Mouse (Mus musculus) hindbrain, embryonic 13.5 days (tissue): ENCODE measurements around the gene Gm2000. TPM values are rescaled to one million over a fixed set of nuclear protein-coding genes. Genes with fewer than 3 reads are reported as not detected.
"Not testable (repeated sequence)": the region's sequence is repeated elsewhere in the genome, so short reads cannot be mapped to it uniquely, and the experiment has no call there.

Experiments
- ATAC-seq: fragments of 200-750 bp; cut with Nextera tagmentation; 2 replicates; pipeline ENCODE4 v1.8.0; 2017; ENCODE audit warnings: moderate TSS enrichment; ENCODE audit not compliant: low FRiP score
- H3K27ac ChIP-seq: fragments of 300-500 bp; sonication (generic); 2 replicates; pipeline ENCODE4 v1.5.1; 2015; ENCODE audit warnings: inconsistent platforms, mild to moderate bottlenecking, moderate library complexity
- H3K27me3 ChIP-seq: fragments of 300-500 bp; sonication (generic); 2 replicates; pipeline ENCODE4 v1.6.1; 2015; ENCODE audit warnings: mild to moderate bottlenecking, inconsistent platforms
- H3K36me3 ChIP-seq: fragments of 300-500 bp; sonication (generic); 2 replicates; pipeline ENCODE4 v1.6.1; 2015; ENCODE audit warnings: mild to moderate bottlenecking, inconsistent platforms
- H3K4me1 ChIP-seq: fragments of 300-500 bp; sonication (generic); replicated peaks from 2 replicates; pipeline ENCODE4 v1.6.1; 2015; ENCODE audit warnings: inconsistent platforms
- H3K4me2 ChIP-seq: fragments of 300-500 bp; sonication (generic); 2 replicates; pipeline ENCODE4 v1.6.1; 2015; ENCODE audit warnings: inconsistent platforms, mild to moderate bottlenecking, moderate library complexity
- H3K4me3 ChIP-seq: fragments of 300-500 bp; sonication (generic); 2 replicates; pipeline ENCODE4 v1.5.1; 2015; ENCODE audit warnings: mild to moderate bottlenecking, inconsistent platforms
- H3K9ac ChIP-seq: fragments of 300-500 bp; sonication (generic); 2 replicates; pipeline ENCODE4 v1.6.1; 2015; ENCODE audit warnings: mild to moderate bottlenecking, inconsistent platforms
- H3K9me3 ChIP-seq: fragments of 300-500 bp; sonication (generic); 2 replicates; pipeline ENCODE4 v1.6.1; 2016; ENCODE audit warnings: inconsistent platforms
- WGBS: fragments of 180-500 bp; shearing (Covaris S2); methylation state at CpG from one replicate; pipeline ENCODE4 v1.1.7; 2015; 5-methylcytosine and 5-hydroxymethylcytosine counted together
- polyA plus RNA-seq: library from polyadenylated mRNA; unstranded; fragments of >200 nt; fragmentation: Nextera tagmentation; extraction: Ambion mirVana; gene quantifications from 2 replicates; pipeline ENCODE4 v1.2.1, GENCODE M21; 2015

The Gm2000 gene
- polyA plus RNA-seq = 567 and 588 TPM in 2 replicates

DNA sequence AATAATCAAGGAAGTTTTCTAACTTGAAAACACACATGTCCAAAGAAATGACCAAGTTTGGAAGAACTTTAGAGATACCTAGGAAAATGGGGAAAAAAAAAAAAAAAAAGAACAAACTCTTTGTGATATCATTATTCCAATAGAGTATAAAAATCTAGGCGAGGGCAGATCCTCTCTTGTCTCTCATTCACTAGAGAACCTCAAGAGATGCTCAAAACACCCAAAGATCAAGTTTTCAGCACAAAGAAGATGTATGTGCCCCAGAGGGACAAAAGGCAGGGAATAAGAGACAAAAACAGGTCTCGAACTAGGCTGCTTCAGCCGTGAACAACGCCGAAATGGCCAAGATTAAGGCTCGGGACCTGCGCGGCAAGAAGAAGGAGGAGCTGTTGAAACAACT lies at the start of gene Gm2000:
Gene Gm2000, plus strand, starts transcription at position 301 of the 400 bp plus-strand sequence.
- Histone ChIP-seq H3K4me2 (no peak within 1 kb of the TSS), H3K27ac (no peak within 1 kb of the TSS), H3K4me3 (no peak within 1 kb of the TSS), H3K9me3 (no peaks in the 10 kb centered on the region), H3K27me3 (no peaks in the 10 kb centered on the region), H3K4me1 (no peaks in the 10 kb centered on the region), H3K36me3 (no peaks in the 10 kb centered on the region), H3K9ac (no peak within 1 kb of the TSS)
- no peak for ATAC-seq
- WGBS = 89% methylated on average over 8 of the region's 8 CpGs

- Histone ChIP-seq H3K36me3 (no peaks in the 10 kb centered on the region), H3K9ac (no peak overlapping the region), H3K9me3 (no peaks in the 10 kb centered on the region), H3K4me3 (no peak overlapping the region), H3K4me1 (no peaks in the 10 kb centered on the region), H3K4me2 (no peak overlapping the region), H3K27me3 (no peaks in the 10 kb centered on the region), H3K27ac (no peak overlapping the region)
- no peak for ATAC-seq
- WGBS = 92% methylated on average over 9 of the region's 9 CpGs
Measured at GRCm38 (mm10) chr1:156323126-156323525, 42.7 kb upstream of the Gm2000 start.

- 76% methylated on average over 4 of the region's 4 CpGs for WGBS
- Histone ChIP-seq H3K9me3 (no peaks in the 10 kb centered on the region), H3K27me3 (no peaks in the 10 kb centered on the region), H3K9ac (no peak overlapping the region), H3K4me3 (no peak overlapping the region), H3K27ac (no peak overlapping the region), H3K4me1 (no peaks in the 10 kb centered on the region), H3K4me2 (no peak overlapping the region), H3K36me3 (no peaks in the 10 kb centered on the region)
- ATAC-seq = no peak
Measured at GRCm38 (mm10) chr1:156340847-156341246, 25.0 kb upstream of the Gm2000 start.

GRCm38 (mm10) chr1:156344433-156344832 lies 21.4 kb upstream of the Gm2000 start:
- 71% methylated on average over 4 of the region's 4 CpGs for WGBS

GRCm38 (mm10) chr1:156345633-156346032 lies 20.2 kb upstream of the Gm2000 start:
- Histone ChIP-seq H3K27ac (no peak overlapping the region), H3K9me3 (no peaks in the 10 kb centered on the region), H3K36me3 (no peaks in the 10 kb centered on the region), H3K4me3 (no peak overlapping the region), H3K27me3 (no peaks in the 10 kb centered on the region), H3K9ac (no peak overlapping the region), H3K4me2 (no peak overlapping the region), H3K4me1 (no peaks in the 10 kb centered on the region)
- 90% methylated on average over 4 of the region's 4 CpGs for WGBS
- ATAC-seq = no peak

More at GRCm38 (mm10) chr1:156344433-156344832, 21.4 kb upstream of the Gm2000 start:
- H3K27me3 ChIP-seq = no peaks in the 10 kb centered on the region
- H3K4me2 ChIP-seq = no peak overlapping the region
- no peaks in the 10 kb centered on the region for H3K9me3 ChIP-seq
- no peak overlapping the region for H3K4me3 ChIP-seq
- H3K4me1 ChIP-seq = no peaks in the 10 kb centered on the region
- no peak overlapping the region for H3K27ac ChIP-seq
- ATAC-seq = no peak
- no peaks in the 10 kb centered on the region for H3K36me3 ChIP-seq
- no peak overlapping the region for H3K9ac ChIP-seq

GRCm38 (mm10) chr1:156349031-156349430 lies 16.8 kb upstream of the Gm2000 start:
- H3K9me3 ChIP-seq = no peaks in the 10 kb centered on the region
- no peak overlapping the region for H3K9ac ChIP-seq
- no peak for ATAC-seq
- no peaks in the 10 kb centered on the region for H3K4me1 ChIP-seq
- no peaks in the 10 kb centered on the region for H3K27me3 ChIP-seq
- no peak overlapping the region for H3K27ac ChIP-seq
- H3K4me3 ChIP-seq = no peak overlapping the region
- no peaks in the 10 kb centered on the region for H3K36me3 ChIP-seq
- H3K4me2 ChIP-seq = no peak overlapping the region
- 87% methylated on average over 4 of the region's 4 CpGs for WGBS

DNA sequence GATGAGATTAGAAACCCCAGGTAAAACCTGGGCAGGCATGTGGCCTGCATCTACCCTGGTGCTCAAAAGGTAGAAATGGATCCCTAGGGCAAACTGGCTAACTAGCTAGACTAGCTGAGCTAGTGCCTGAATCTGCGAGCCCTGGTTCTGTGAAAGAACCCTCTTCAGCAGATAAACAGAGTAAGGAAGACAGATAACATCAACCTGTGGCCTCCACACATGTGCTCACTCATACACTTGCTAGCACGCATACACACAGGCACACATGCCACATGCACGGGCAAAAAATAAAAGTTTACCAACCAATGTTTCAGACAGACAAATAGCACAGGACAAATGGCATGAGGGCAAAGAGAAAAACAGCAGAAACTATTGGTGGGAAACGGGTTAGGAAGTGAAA lies 15.4 kb upstream of the Gm2000 start:
- 89% methylated on average over 4 of the region's 4 CpGs for WGBS
- no peaks in the 10 kb centered on the region for H3K9me3 ChIP-seq
- H3K4me3 ChIP-seq = no peak overlapping the region

DNA sequence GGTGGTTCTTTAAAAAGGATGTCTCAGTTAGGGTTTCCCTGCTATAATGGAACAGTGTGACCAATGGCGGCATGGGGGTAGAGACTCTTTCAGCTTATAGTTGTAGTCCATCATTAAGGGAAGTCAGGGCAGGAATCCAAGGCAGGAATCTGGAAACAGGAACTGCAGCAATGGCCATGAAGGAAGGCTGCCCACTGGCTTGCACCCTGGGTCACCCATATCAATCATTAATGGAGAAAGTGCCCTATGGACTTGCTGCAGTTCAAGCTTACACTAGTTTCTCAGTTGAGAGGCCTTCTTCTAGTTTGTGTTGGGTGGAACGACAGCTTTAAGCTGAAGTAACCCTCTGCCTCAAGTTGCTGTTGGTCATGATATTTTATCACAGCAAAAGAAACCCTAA lies 13.4 kb upstream of the Gm2000 start:
- Histone ChIP-seq H3K9me3 (no peaks in the 10 kb centered on the region), H3K4me3 (no peak overlapping the region), H3K9ac (no peak overlapping the region), H3K27me3 (no peaks in the 10 kb centered on the region), H3K4me2 (no peak overlapping the region), H3K27ac (no peak overlapping the region), H3K4me1 (no peaks in the 10 kb centered on the region), H3K36me3 (no peaks in the 10 kb centered on the region)
- no peak for ATAC-seq
- 94% methylated on average over 2 of the region's 2 CpGs for WGBS

More for the DNA sequence above, 15.4 kb upstream of the Gm2000 start:
- Histone ChIP-seq H3K27ac (no peak overlapping the region), H3K9ac (no peak overlapping the region), H3K4me1 (no peaks in the 10 kb centered on the region), H3K4me2 (no peak overlapping the region), H3K36me3 (no peaks in the 10 kb centered on the region), H3K27me3 (no peaks in the 10 kb centered on the region)
- ATAC-seq = no peak

- no peak for ATAC-seq
- 94% methylated on average over 3 of the region's 3 CpGs for WGBS
Measured at GRCm38 (mm10) chr1:156381217-156381616, 15.4 kb downstream of the Gm2000 start.

DNA sequence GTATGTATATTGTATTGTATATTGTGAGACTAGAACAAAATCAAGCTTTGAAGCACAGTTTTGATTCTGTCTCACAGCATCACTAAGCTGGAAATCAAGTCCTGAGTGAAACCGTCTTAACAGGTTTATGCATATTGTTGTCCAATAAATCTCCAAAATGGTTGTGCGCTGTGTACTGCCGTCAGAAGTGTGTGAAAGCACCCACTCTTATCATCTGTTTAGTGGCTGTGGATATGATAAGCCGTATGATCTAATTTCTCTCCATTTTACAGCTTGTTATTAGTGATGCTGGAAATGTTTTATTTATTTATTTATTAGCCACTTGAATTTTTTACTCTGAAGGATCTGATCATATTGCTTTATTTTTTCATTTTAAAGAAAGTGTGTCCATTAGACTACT lies 20.4 kb downstream of the Gm2000 start:
- H3K9me3 ChIP-seq = no peaks in the 10 kb centered on the region
- no peaks in the 10 kb centered on the region for H3K36me3 ChIP-seq
- no peak overlapping the region for H3K27ac ChIP-seq
- no peaks in the 10 kb centered on the region for H3K4me1 ChIP-seq
- H3K9ac ChIP-seq = no peak overlapping the region
- H3K4me2 ChIP-seq = no peak overlapping the region
- no peak for ATAC-seq
- WGBS = 94% methylated on average over 4 of the region's 4 CpGs
- no peaks in the 10 kb centered on the region for H3K27me3 ChIP-seq
- H3K4me3 ChIP-seq = no peak overlapping the region

More at GRCm38 (mm10) chr1:156381217-156381616, 15.4 kb downstream of the Gm2000 start:
- Histone ChIP-seq H3K36me3 (no peaks in the 10 kb centered on the region), H3K9me3 (no peaks in the 10 kb centered on the region), H3K4me3 (no peak overlapping the region), H3K4me2 (no peak overlapping the region), H3K9ac (no peak overlapping the region), H3K27me3 (no peaks in the 10 kb centered on the region), H3K4me1 (no peaks in the 10 kb centered on the region), H3K27ac (no peak overlapping the region)

DNA sequence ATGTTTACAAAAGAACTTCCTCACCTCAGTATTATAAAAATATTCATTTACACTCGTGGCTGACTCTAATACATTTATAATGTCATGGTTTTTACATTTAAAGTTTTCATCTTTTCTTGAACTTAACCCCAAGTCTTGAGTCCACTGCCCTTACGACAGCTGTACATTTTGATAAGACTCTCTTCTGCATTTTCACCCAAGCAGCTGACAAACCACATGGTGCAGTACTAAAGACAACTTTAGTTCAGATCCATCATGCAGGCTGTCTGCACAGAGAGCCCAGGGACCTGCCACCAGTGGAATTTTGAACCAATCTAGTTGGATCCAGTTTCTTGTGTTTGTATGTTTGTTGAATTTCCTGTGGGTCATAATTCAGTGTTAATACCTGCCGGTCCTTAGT lies 21.0 kb downstream of the Gm2000 start:
- no peak for ATAC-seq
- Histone ChIP-seq H3K4me3 (no peak overlapping the region), H3K27me3 (no peaks in the 10 kb centered on the region), H3K9ac (no peak overlapping the region), H3K9me3 (no peaks in the 10 kb centered on the region), H3K27ac (no peak overlapping the region), H3K36me3 (no peaks in the 10 kb centered on the region), H3K4me1 (no peaks in the 10 kb centered on the region), H3K4me2 (no peak overlapping the region)
- 70% methylated on average over 3 of the region's 3 CpGs for WGBS

DNA sequence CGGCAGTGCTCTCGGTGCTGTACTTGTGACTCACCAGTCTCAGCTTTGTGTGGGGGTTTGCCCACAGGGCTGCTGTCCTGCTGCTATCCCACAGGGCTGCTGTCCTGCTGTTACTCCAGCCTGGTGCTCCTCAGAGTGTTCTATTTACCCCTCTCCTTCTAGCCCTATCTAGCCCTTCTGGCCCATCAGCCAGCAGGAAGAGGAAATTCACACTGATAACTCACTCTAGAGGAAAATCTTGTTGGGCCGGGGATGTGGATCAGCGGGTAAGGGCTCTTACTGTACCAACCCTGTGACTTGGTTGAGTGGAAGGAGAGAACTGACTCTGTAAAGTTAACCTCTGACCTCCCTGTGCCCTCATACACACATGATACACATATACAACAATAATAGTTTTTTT lies 27.3 kb downstream of the Gm2000 start:
- Histone ChIP-seq H3K9me3 (no peaks in the 10 kb centered on the region), H3K4me2 (no peak overlapping the region), H3K27me3 (no peaks in the 10 kb centered on the region), H3K9ac (no peak overlapping the region), H3K4me3 (no peak overlapping the region), H3K36me3 (no peaks in the 10 kb centered on the region), H3K27ac (no peak overlapping the region), H3K4me1 (no peaks in the 10 kb centered on the region)
- WGBS = 83% methylated on average over 4 of the region's 4 CpGs
- no peak for ATAC-seq

GRCm38 (mm10) chr1:156400159-156400558 lies 34.3 kb downstream of the Gm2000 start:
- H3K4me1 ChIP-seq, H3K27me3 ChIP-seq, ATAC-seq, H3K9me3 ChIP-seq, H3K4me2 ChIP-seq, H3K9ac ChIP-seq, H3K36me3 ChIP-seq, H3K4me3 ChIP-seq, H3K27ac ChIP-seq: not testable (repeated sequence)
- WGBS = 76% methylated on average over 3 of the region's 3 CpGs
